In the genomic region with DNA sequence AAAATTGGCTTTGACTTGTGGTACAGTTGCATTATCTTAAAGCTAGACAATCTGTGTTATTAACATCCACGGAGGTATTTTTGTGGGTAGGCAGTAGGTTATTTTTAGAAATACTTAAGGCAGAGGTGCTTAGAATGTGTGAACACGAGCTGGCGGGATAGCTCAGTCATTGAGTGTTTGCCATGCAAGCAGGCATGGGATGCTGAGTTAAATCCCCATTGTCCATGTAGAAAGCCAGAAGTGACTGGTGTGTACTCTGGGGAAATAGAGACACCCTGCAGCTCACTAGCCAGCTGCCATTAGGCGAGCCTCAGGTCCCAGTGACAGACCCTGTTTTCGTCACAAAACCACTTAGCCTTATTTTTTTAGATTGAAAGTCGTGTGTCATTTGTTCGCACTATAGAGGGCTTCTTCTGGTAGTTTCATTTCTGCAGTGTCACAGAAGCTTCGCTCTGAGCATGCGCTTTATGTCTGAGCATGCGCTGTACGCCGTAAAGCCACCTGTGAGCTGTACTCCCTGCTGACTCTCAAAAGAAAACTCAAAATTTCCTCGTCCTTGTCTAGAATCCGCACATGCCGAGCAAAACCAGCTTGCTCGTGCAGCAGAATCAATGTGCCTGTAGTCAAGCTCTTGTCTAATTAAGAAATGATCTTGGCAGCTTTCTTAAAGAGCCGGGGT, we compare ENCODE assay signal across 8 mouse cellular contexts. TPM values are rescaled to one million over a fixed set of nuclear protein-coding genes. Genes with fewer than 3 reads are reported as not detected.
DNase-seq lines count a peak whose midpoint lies in the region; ATAC-seq lines count a peak whose summit lies in the region.

No protein-coding gene starts in this region.

- peak; percentile 93 for DNase-seq in heart, adult 11 months
- DNase-seq in heart, adult 8-10 months (ENCODE audit: low spot score): no peak
- peak; percentile 43 to 52 for DNase-seq in cerebellum, postnatal 25 days
- peak; percentile 47 to 57 for DNase-seq in heart, postnatal 10 days
- DNase-seq in spleen, postnatal 14 days (ENCODE audit: low spot score in 2 of 2): peak; percentile 16 to 38
- no peak for DNase-seq in adrenal gland, postnatal 25 days
- DNase-seq in kidney, adult 18-20 months: no peak

- ATAC-seq in megakaryocyte, adult 5-6 weeks (ENCODE audit: poor library complexity, severe bottlenecking): peak; percentile 39; the same call in 1 of the 2 replicates

- intact Hi-C loops in heart, postnatal 10 days (cut with DNase I): no loop called here

RNA-seq across cellular contexts. Expression of gene Elovl6, which starts 58.5 kb away (rescaled TPM):
- total RNA-seq in heart, adult 8-10 months (2022): 1 to 10 TPM in 2 of 4 experiments, under 1 TPM in 2; 0.40 to 1.1 (median 0.92) TPM
- 1 to 10 TPM; 3.3 to 8.1 TPM for total RNA-seq in heart, postnatal 10 days (2021)
- 11.8 and 13.7 TPM in 2 replicates for total RNA-seq in megakaryocyte, adult 5-6 weeks (2015)
- 9.5 and 10.6 TPM in 2 replicates for total RNA-seq in megakaryocyte, adult 5-6 weeks (2017)
- 46.0 and 73.5 TPM in 2 replicates for total RNA-seq in adrenal gland, postnatal 25 days (2021)

Comparison
In these comparisons a context has a peak if more than half of its experiments do, and no peak if none do; other contexts are left out.
1. DNase-seq: peak in heart, adult 11 months (single experiment), cerebellum, postnatal 25 days (2 of 2), heart, postnatal 10 days (2 of 2) and spleen, postnatal 14 days (2 of 2); none in heart, adult 8-10 months (single experiment), adrenal gland, postnatal 25 days (single experiment) and kidney, adult 18-20 months (single experiment).